Mouse (Mus musculus) heart, adult 18-20 months (tissue): Measurements from ENCODE around the gene Gtpbp2. TPM values are rescaled to one million over a fixed set of nuclear protein-coding genes. Genes with fewer than 3 reads are reported as not detected.

Experiments
- DNase-seq, 2 experiments: peaks; one replicate each; pipeline ENCODE4 v3.0.0; 2021 to 2022; ENCODE audit warnings: mixed read lengths in 1 of 2
- long read RNA-seq, 2 experiments: library from polyadenylated mRNA; stranded (forward); transcript quantifications; one replicate each; pipeline ENCODE4 v2.0.0; 2021
- total RNA-seq, 2 experiments: library from RNA; stranded (reverse); gene quantifications; 2 replicates each; pipeline ENCODE4 v1.2.3; 2021

The Gtpbp2 gene
- total RNA-seq, result 10 to 100 TPM; 49.5 to 51.2 TPM
- long read RNA-seq, experiment 1, transcript Gtpbp2-201 (12 exons, 2,966 nt), result major isoform, 13 of 17 reads
- long read RNA-seq, experiment 1, partial matches to known transcripts, result 2 of 17 reads
- long read RNA-seq, experiment 1, other reads (novel, unspliced or antisense), result 1 of 17 reads
- long read RNA-seq, experiment 2, transcript Gtpbp2-201 (12 exons, 2,966 nt), result major isoform, 6 of 8 reads
- long read RNA-seq, experiment 2, partial matches to known transcripts, result 2 of 8 reads
- long read RNA-seq, experiment 2, other reads (novel, unspliced or antisense), result 0 of 8 reads

DNA sequence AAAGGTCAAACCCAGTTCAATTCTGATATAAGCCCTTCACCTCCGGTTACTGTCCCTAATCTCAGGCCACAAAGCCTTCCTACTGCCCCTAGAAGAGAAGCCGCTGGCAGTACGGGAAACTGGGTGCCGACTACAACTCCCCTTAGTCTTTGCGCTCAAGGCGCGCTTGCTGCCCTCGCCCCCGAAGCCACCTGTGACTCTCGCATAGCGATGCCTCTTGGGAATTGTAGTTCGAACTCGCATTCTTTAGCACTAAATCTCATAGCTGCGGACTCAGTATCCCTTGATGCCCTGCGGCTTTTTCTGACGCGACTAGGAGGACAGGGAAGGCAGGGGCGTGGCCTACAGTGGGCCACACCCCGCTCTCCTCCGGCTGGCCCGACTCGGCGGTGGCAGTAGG lies at the start of gene Gtpbp2:
Gene Gtpbp2 (plus strand): TSS at position 347 of the 400 bp plus-strand sequence.
- peak; percentile 97 to 99 for DNase-seq

GRCm38 (mm10) chr17:46115489-46115888 lies 45.3 kb upstream of the Gtpbp2 start:
- DNase-seq, result peak in 1 of 2 experiments; percentile 42

DNA sequence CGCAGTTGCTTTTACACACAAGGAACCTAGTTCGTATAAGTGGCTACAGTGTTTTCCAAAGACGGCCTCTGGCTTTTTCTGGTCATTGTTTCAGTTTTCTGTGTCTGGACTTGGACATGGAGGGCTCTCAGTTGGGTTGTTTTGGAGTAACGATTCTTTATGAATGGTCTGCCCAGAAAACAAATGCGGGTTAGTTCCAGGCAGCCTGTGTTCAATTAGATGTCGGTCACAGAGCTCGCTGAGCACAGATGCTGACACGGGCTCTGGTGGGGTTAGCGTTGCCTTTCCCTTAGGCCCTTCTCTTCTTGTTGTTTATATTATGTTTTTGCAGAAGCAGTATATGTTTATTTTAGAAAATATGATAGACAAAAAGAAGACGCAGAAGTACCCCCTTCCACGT lies 44.7 kb upstream of the Gtpbp2 start:
- no peak for DNase-seq

GRCm38 (mm10) chr17:46116881-46117280 lies 44.0 kb upstream of the Gtpbp2 start:
- no peak for DNase-seq

DNA sequence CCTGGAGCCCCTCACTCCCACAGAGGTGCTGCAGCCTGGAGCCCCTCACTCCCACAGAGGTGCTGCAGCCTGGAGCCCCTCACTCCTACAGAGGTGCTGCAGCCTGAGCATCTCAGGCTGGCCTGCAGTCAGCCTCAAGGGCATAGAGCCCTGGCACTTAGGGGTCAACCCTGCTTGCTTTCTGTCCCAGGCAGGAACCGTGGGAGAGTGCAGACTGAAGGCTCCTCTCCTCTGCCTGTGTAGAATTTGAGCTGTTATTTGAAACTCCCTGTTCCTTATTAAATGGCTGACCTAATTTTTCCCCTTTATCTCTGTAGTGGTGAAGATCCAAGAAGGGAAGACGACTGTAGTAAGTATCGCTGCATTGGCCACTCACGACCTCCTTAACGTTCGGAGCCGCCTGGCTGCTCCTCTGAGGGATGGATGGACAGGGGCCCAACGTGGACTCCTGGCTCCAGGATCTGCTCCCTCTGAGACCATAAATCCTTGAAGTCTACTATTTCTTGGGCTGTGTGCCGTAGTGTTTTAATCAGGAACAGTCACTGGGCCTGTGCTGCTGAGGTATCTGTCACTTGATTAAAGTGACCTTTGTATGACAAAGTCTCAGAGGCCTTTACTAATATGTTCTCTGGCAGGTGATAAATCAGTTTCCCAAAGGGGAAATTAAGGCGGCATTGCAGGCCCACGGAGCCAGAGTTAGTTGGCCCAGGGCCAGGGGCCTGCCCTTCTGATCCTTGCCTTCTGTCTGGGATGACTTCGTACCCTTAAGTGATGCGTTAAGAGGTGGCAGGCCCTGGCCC lies 43.0 kb upstream of the Gtpbp2 start:
- DNase-seq, result peak; percentile 50 to 63

DNA sequence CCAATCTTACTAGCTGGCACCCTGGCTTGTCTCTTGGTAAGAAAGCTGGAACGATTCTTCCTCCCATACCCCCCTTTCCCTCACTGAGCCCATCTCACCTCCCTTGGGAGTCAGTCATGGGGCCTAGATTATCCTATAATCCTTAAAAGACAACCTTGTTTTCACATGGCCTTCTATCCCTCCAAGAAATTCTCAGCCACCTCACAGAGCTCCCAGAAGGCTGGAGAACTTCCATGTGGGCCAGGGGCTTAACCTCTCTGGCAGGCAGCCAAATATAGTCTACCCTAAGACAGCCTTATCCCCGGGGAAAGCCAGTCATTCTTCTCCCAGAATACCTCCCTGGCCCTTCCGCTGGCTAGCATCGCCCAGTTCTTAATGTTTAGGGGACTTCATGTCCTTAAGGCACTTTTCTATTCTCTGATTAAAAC lies 42.4 kb upstream of the Gtpbp2 start:
- no peak for DNase-seq

GRCm38 (mm10) chr17:46119641-46120040 lies 41.2 kb upstream of the Gtpbp2 start:
- DNase-seq, result peak in 1 of 2 experiments; percentile 30

DNA sequence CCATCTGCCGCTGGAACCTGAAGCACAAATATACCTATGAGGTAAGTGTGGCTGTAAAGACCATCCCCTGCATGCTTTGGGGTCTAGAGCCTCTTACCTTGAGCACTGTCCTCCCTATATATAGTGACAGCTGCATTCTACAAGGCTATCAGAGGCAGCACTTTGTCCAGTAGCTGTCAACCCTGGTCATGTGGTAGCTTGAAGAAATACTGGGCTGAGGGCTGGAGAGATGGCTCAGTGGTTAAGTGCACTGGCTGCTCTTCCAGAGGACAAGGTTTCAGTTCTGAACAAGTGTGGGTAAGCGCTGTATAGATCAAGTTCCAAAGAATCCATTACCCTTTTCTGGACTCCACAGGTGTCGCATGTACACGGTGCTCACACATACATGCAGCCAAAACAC lies 38.0 kb upstream of the Gtpbp2 start:
- DNase-seq, result peak in 1 of 2 experiments; percentile 48

- DNase-seq, result peak in 1 of 2 experiments; percentile 53
Observed at GRCm38 (mm10) chr17:46123285-46123684, 37.5 kb upstream of the Gtpbp2 start.

GRCm38 (mm10) chr17:46123953-46124700 lies 36.7 kb upstream of the Gtpbp2 start:
- peak; percentile 79 to 86 for DNase-seq

GRCm38 (mm10) chr17:46126608-46127007 lies 34.2 kb upstream of the Gtpbp2 start:
- DNase-seq, result no peak

- DNase-seq, result no peak
Observed at GRCm38 (mm10) chr17:46127814-46128493, 32.9 kb upstream of the Gtpbp2 start.

- peak; percentile 71 to 85 for DNase-seq
Observed at GRCm38 (mm10) chr17:46129741-46130498, 30.9 kb upstream of the Gtpbp2 start.

DNA sequence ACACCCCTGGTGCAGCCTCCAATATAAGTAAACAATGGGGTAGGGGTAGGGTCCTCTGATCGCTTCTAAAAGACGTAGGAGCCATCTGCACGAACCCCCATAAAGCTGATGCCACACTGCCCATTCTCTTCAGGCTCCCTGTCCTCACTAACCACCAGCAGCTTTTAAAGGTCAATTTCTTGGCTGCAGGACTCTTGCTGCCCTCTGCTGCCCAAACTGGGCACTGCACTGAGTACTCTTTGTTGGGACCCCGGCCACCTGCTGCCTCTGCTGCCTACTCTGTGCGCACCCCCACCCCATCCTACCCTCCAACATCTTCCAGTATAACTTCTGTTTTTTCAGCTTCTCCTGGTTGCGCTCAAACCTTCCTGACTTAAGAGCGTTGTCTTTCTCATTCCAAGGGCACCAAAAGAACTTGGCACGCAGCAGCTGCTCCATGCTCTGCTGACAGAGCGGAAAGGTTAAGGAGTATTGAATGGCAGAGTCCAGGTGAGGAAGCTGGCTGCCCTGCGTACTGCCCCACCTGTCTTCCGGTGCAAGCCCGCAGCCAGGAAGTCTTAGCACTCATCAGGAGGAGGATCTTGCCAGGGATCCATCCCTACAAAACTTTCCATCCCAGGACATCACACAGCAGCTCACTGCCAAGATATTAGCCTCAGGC lies 28.6 kb upstream of the Gtpbp2 start:
- DNase-seq, result peak; percentile 63 to 91

DNA sequence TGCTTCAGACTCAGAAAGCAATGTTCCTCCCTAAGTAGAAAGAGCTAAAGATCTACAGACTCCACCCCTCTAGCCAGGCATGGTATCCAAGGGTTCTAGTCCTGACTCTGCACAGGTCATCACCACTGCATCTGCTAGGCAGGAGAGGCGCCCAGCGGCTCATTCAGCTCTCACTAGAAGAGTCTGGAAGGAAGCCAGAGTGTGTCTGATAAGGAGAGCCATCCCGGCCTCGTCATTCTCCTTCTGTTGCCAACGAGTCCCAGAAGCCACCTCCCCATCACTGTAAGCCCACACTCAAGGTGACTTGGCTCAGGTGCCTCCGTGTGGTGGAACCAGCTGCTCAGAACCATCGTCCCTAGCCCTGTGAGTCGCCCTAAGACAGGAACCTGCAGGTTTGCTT lies 28.0 kb upstream of the Gtpbp2 start:
- DNase-seq, result no peak

DNA sequence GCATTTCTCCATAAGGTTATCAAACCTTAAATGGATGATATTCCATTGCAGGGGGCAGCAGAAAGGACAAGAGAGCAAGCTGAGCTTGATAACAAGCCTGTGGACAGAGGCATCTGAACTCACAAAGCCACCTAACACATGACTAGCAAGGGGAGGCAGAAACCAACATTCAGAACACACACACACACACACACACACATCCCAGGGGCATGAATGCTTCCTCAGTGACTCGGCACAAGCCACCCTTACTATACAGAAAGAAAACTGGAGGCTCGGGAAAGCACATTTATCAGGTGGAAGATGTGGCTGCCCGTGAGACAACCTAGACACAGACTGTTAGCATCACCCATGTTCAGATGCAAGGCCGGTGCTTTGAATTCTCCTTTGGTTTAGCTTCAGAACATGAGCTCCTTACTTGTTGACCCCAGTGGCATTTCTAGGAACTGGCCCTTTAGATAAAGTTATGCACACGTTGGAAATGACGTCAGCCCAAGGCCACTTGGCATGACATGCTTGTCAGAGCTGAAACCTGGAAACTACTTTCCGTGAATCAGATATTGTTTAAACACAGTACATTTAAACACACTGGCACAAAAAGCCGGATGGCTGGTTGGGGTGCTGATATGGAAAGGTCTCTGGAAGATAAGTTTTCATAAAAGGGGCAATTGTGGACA lies 22.1 kb upstream of the Gtpbp2 start:
- no peak for DNase-seq

DNA sequence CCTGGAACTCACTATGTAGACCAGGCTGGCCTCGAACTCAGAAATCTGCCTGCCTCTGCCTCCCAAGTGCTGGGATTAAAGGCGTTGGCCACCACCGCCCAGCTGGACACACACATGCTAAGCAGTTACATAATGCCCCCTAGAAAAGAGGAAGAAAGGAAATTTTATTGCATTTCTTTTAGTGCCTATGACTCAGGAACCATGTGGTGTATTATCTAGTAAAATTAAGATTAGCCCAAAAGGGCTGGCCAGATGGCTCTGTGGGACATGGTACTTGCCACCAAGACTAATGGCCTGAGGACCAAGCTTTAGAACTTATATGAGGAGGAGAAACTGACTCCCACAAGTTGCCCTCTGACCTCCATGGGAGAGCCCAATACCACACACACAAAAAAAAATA lies 21.0 kb upstream of the Gtpbp2 start:
- no peak for DNase-seq

DNA sequence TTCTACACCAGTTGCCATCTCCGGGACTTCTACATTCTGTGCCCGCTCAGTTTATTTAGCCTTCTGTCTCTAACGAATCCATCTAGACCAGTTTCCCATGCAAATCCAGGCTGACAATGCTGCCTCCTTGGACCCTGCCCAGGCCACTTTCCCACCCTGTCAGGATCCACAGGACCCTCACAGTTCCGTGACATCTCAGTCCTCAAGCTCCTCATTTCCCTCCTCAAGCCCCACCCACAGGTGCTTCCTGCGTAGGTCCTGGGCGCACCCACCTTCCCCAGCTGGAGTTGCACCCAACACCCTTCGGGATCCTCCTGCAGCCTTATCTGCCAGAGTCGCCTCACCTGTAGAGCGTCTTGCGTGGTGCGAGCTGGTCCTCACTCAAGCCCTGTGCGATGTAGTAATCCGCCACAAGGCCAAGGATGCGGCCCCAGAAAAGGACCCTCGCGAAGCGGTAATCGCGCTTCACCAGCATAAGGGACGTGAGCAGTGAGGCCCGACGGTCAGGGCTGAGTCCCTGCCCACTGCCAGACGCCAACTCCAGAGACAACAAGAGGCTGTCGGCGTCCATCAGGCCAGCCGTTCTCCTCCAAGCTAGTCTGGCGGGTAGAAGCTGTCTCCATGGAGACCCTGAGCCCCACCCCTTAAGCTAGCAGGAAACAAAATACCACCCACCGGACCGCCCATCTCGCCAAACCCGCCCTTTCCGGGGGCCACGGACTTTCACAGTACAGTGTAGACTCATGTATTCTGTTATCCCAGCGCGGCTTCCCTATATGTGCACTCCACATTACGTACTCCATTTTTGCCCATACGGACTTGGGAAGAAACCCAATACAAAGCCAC lies 17.0 kb upstream of the Gtpbp2 start, which contains the start of gene Rsph9:
Gene Rsph9 (minus strand): TSS at position 639 of the 846 bp plus-strand sequence.
- peak; percentile 92 to 93 for DNase-seq
